In genomic region chr11:95989864-95990263, GRCm38 (mm10) we compare ENCODE assay signal across 11 mouse cellular contexts. TPM values are rescaled to one million over a fixed set of nuclear protein-coding genes. Genes with fewer than 3 reads are reported as not detected.
DNase-seq lines count a peak whose midpoint lies in the region; ATAC-seq and TF ChIP-seq lines count a peak whose summit lies in the region.
"Had no signal": no experiment of that assay in that cellular context is flagged by ENCODE, and none has a peak within 500 bp of the region (broad histone marks: within the 10 kb centered on the region; RNA-seq: fewer than 3 reads in every experiment).

No protein-coding gene starts in this region.

- H3K27me3 ChIP-seq in heart, embryonic 14.5 days (ENCODE audit: control insufficient read depth, insufficient read depth, low read length), result no peaks in the 10 kb centered on the region
- H3K27me3 ChIP-seq in ES-Bruce4 (ENCODE audit: control insufficient read depth, insufficient read depth, low read length, poor library complexity, severe bottlenecking), result no peaks in the 10 kb centered on the region
- H3K27me3 ChIP-seq in forebrain, embryonic 14.5 days (replicated peaks; ENCODE audit: control insufficient read depth, insufficient read depth, low read length), result no peaks in the 10 kb centered on the region
- no peaks in the 10 kb centered on the region for H3K27me3 ChIP-seq in midbrain, embryonic 13.5 days

- H3K27ac ChIP-seq in heart, embryonic 14.5 days (replicated peaks in 1 of 2; ENCODE audit: control insufficient read depth in 1 of 2, insufficient read depth in 1 of 2, low read depth in 2 of 2, low read length in 2 of 2), result peak overlapping the region in 1 of 2 experiments; percentile 86; a peak in 1 of 4 replicates
- H3K27ac ChIP-seq in ES-Bruce4 (ENCODE audit: insufficient read depth, low read length), result peak overlapping the region; percentile 96
- H3K27ac ChIP-seq in forebrain, embryonic 14.5 days (ENCODE audit: low read depth, low read length), result no peak overlapping the region
- H3K27ac ChIP-seq in midbrain, embryonic 13.5 days, result peak overlapping the region; percentile 97
- H3K27ac ChIP-seq: layer of hippocampus, adult 2 months had no signal

- WGBS in heart, embryonic 14.5 days, result 60% methylated on average over 8 of the region's 8 CpGs
- WGBS in forebrain, embryonic 14.5 days, result 26% methylated on average over 8 of the region's 8 CpGs
- 25% methylated on average over 8 of the region's 8 CpGs for WGBS in midbrain, embryonic 13.5 days

- H3K4me2 ChIP-seq in heart, embryonic 14.5 days (ENCODE audit: low read length), result peak overlapping the region; percentile 91
- H3K4me2 ChIP-seq in forebrain, embryonic 14.5 days (ENCODE audit: low read length), result peak overlapping the region; percentile 90
- H3K4me2 ChIP-seq in midbrain, embryonic 13.5 days (replicated peaks), result peak overlapping the region; percentile 82

- H3K4me1 ChIP-seq in heart, embryonic 14.5 days (ENCODE audit: control insufficient read depth in 2 of 2, insufficient read depth in 2 of 2, low read length in 2 of 2), result peaks cover 43 to 67% of the 10 kb centered on the region in 2 experiments
- peaks cover 6% of the 10 kb centered on the region for H3K4me1 ChIP-seq in ES-Bruce4 (ENCODE audit: control insufficient read depth, insufficient read depth, low read length)
- H3K4me1 ChIP-seq in forebrain, embryonic 14.5 days (ENCODE audit: control insufficient read depth, insufficient read depth, low read length), result peaks cover 35% of the 10 kb centered on the region
- H3K4me1 ChIP-seq in midbrain, embryonic 13.5 days (replicated peaks), result peaks cover 54% of the 10 kb centered on the region

- DNase-seq in heart, adult 18-20 months, result no peak
- no peak for DNase-seq in forebrain, embryonic 14.5 days (ENCODE audit: low spot score)
- no peak for DNase-seq in left cerebral cortex, postnatal 25 days (ENCODE audit: low spot score in 2 of 2)
- DNase-seq in layer of hippocampus, postnatal 36 days, result no peak
- DNase-seq: lung, postnatal 14 days had no signal

- TF ChIP-seq POLR2A in ES-Bruce4 (IDR thresholded peaks at IDR 0.05; ENCODE audit: insufficient read depth, low read length), result no peak

- no peak overlapping the region for H3K4me3 ChIP-seq in heart, embryonic 14.5 days (ENCODE audit: control insufficient read depth in 1 of 2, insufficient read depth in 1 of 2, low read depth in 1 of 2, low read length in 2 of 2)
- peak overlapping the region; percentile 34 for H3K4me3 ChIP-seq in ES-Bruce4 (ENCODE audit: low read depth, low read length)
- no peak overlapping the region for H3K4me3 ChIP-seq in forebrain, embryonic 14.5 days (ENCODE audit: low read depth, low read length)
- H3K4me3 ChIP-seq in midbrain, embryonic 13.5 days (replicated peaks), result 0 out of 2 replicates have a peak overlapping the region, but pooled peaks have one; percentile 52
- H3K4me3 ChIP-seq: layer of hippocampus, adult 2 months had no signal

- intact Hi-C loops in left cerebral cortex, postnatal 25 days (cut with DNase I), result no loop called here

- H3K9ac ChIP-seq in heart, embryonic 14.5 days (ENCODE audit: low read length), result peak overlapping the region; percentile 6; the same call in 1 of the 2 replicates
- peak overlapping the region; percentile 95 for H3K9ac ChIP-seq in ES-Bruce4 (ENCODE audit: low read depth, poor library complexity, severe bottlenecking)
- no peak overlapping the region for H3K9ac ChIP-seq in forebrain, embryonic 14.5 days (ENCODE audit: low read length)
- H3K9ac ChIP-seq in midbrain, embryonic 13.5 days (replicated peaks), result peak overlapping the region; percentile 80; the same call in 1 of the 2 replicates

- TF ChIP-seq CTCF in ES-Bruce4 (IDR thresholded peaks at IDR 0.05; ENCODE audit: low read depth, low read length), result no peak

- 0 out of 2 replicates have a peak, but pooled peaks cover 7% of the 10 kb centered on the region for H3K36me3 ChIP-seq in heart, embryonic 14.5 days (ENCODE audit: control insufficient read depth, insufficient read depth, low read length)
- peaks cover 2% of the 10 kb centered on the region for H3K36me3 ChIP-seq in ES-Bruce4 (ENCODE audit: control insufficient read depth, insufficient read depth, low read length, poor library complexity, severe bottlenecking)
- no peaks in the 10 kb centered on the region for H3K36me3 ChIP-seq in forebrain, embryonic 14.5 days (ENCODE audit: control insufficient read depth, insufficient read depth, low read length)
- H3K36me3 ChIP-seq in midbrain, embryonic 13.5 days, result peaks cover 8% of the 10 kb centered on the region; the same call in 1 of the 2 replicates

- H3K9me3 ChIP-seq in heart, embryonic 14.5 days (ENCODE audit: control insufficient read depth, low read length), result peaks cover 4% of the 10 kb centered on the region; the same call in 1 of the 2 replicates
- H3K9me3 ChIP-seq in ES-Bruce4 (replicated peaks; ENCODE audit: control insufficient read depth, insufficient read depth, low read length, poor library complexity, severe bottlenecking), result peaks cover 10% of the 10 kb centered on the region
- 0 out of 2 replicates have a peak, but pooled peaks cover 3% of the 10 kb centered on the region for H3K9me3 ChIP-seq in forebrain, embryonic 14.5 days (replicated peaks; ENCODE audit: control insufficient read depth, low read length)
- peaks cover 5% of the 10 kb centered on the region; the same call in 1 of the 2 replicates for H3K9me3 ChIP-seq in midbrain, embryonic 13.5 days

- TF ChIP-seq EP300 in ES-Bruce4 (IDR thresholded peaks at IDR 0.05; ENCODE audit: insufficient read depth, low read depth, low read length), result peak; percentile 58; the same call in 1 of the 2 replicates

- no peak for ATAC-seq in heart, embryonic 14.5 days (ENCODE audit: insufficient number of reproducible peaks, insufficient read depth, low FRiP score, low read depth)
- ATAC-seq in forebrain, embryonic 14.5 days, result no peak
- no peak for ATAC-seq in midbrain, embryonic 13.5 days
- ATAC-seq in megakaryocyte progenitor cell, adult 5-6 weeks (replicated peaks; ENCODE audit: poor library complexity), result no peak

RNA-seq across cellular contexts. Expression of gene Igf2bp1, which starts 15.9 kb away (rescaled TPM):
- polyA plus RNA-seq in heart, embryonic 14.5 days (2014; fragmentation: Nextera tagmentation; extraction: Ambion mirVana), result 14.0 and 17.2 TPM in 2 replicates
- under 1 TPM; 0.05 to 0.35 TPM for total RNA-seq in heart, adult 18-20 months (2021)
- 379 and 392 TPM in 2 replicates for polyA plus RNA-seq in ES-Bruce4 (2011; ENCODE audit: insufficient read depth, insufficient read length, low read depth, missing spikeins)
- polyA plus RNA-seq in forebrain, embryonic 14.5 days (2014; fragmentation: Nextera tagmentation; extraction: Ambion mirVana), result 14.6 and 15.3 TPM in 2 replicates
- 40.2 and 40.6 TPM in 2 replicates for polyA plus RNA-seq in midbrain, embryonic 13.5 days (2015; fragmentation: Nextera tagmentation; extraction: Ambion mirVana)
- total RNA-seq in left cerebral cortex, postnatal 25 days (2021), result under 1 TPM; 0.18 to 0.34 TPM
- not detected for total RNA-seq in layer of hippocampus, postnatal 36 days (2021)
- not detected in 2 replicates for total RNA-seq in megakaryocyte progenitor cell, adult 5-6 weeks (2015)
- not detected in 2 replicates for total RNA-seq in megakaryocyte progenitor cell, adult 5-6 weeks (2017)
- total RNA-seq: layer of hippocampus, adult 2 months had no signal

RNA-seq across cellular contexts. Expression of gene Gip, which starts 34.5 kb away (rescaled TPM):
- not detected in 2 replicates for polyA plus RNA-seq in heart, embryonic 14.5 days (2014; fragmentation: Nextera tagmentation; extraction: Ambion mirVana)
- total RNA-seq in heart, adult 18-20 months (2021), result not detected
- not detected in 2 replicates for polyA plus RNA-seq in ES-Bruce4 (2011; ENCODE audit: insufficient read depth, insufficient read length, low read depth, missing spikeins)
- not detected in 2 replicates for polyA plus RNA-seq in forebrain, embryonic 14.5 days (2014; fragmentation: Nextera tagmentation; extraction: Ambion mirVana)
- not detected in 2 replicates for polyA plus RNA-seq in midbrain, embryonic 13.5 days (2015; fragmentation: Nextera tagmentation; extraction: Ambion mirVana)
- not detected for total RNA-seq in left cerebral cortex, postnatal 25 days (2021)
- total RNA-seq in layer of hippocampus, postnatal 36 days (2021), result not detected
- not detected in 2 replicates for total RNA-seq in megakaryocyte progenitor cell, adult 5-6 weeks (2015)
- not detected in 2 replicates for total RNA-seq in megakaryocyte progenitor cell, adult 5-6 weeks (2017)
- total RNA-seq: layer of hippocampus, adult 2 months had no signal
- polyA plus RNA-seq: heart, postnatal 0 days had no signal

RNA-seq across cellular contexts. Expression of gene Snf8, which starts 44.8 kb away (rescaled TPM):
- polyA plus RNA-seq in heart, embryonic 14.5 days (2014; fragmentation: Nextera tagmentation; extraction: Ambion mirVana), result 23.5 and 30.5 TPM in 2 replicates
- 10 to 100 TPM; 43.6 to 44.9 TPM for total RNA-seq in heart, adult 18-20 months (2021)
- polyA plus RNA-seq in ES-Bruce4 (2011; ENCODE audit: insufficient read depth, insufficient read length, low read depth, missing spikeins), result 56.1 and 62.1 TPM in 2 replicates
- 58.4 and 68.8 TPM in 2 replicates for polyA plus RNA-seq in forebrain, embryonic 14.5 days (2014; fragmentation: Nextera tagmentation; extraction: Ambion mirVana)
- 133 and 142 TPM in 2 replicates for polyA plus RNA-seq in midbrain, embryonic 13.5 days (2015; fragmentation: Nextera tagmentation; extraction: Ambion mirVana)
- total RNA-seq in left cerebral cortex, postnatal 25 days (2021), result 10 to 100 TPM; 95.0 to 97.4 TPM
- 100 to 1,000 TPM; 101 to 107 TPM for total RNA-seq in layer of hippocampus, postnatal 36 days (2021)
- 71.4 and 78.1 TPM in 2 replicates for total RNA-seq in megakaryocyte progenitor cell, adult 5-6 weeks (2015)
- 51.6 and 56.1 TPM in 2 replicates for total RNA-seq in megakaryocyte progenitor cell, adult 5-6 weeks (2017)

Comparison
In these comparisons a context has a peak if more than half of its experiments do, and no peak if none do; other contexts are left out.
1. H3K4me3 ChIP-seq: peak in ES-Bruce4 (single experiment) and midbrain, embryonic 13.5 days (single experiment); none in heart, embryonic 14.5 days (0 of 2) and forebrain, embryonic 14.5 days (single experiment).
2. Peak in every context shown above with its lines, with median percentiles within 50 percentile points of each other: H3K4me2 ChIP-seq.